In the genomic region with DNA sequence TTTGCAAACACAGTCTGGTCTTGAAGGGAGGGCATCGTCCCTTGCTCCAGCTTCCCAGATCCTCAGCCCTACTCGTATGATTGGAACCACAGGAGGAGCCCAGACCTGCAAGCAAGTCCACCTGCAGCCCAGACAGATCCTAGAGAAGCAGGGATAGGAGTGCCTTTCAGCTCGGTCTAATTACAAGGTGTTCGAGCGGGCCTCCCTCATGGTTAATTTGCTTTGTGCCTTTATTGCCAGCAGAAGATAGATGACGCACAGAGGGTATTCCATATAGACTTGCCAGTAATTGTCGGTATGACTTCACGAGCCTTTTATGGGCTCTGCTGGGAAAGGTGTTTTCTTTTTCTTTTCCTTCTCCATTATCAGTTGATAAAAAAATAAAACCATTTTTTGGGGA, we compare ENCODE assay signal across 25 mouse cellular contexts.
"Had no signal": no experiment of that assay in that cellular context is flagged by ENCODE, and none has a peak within 500 bp of the region (broad histone marks: within the 10 kb centered on the region; RNA-seq: fewer than 3 reads in every experiment).

No protein-coding gene starts in this region.

- H3K36me3 ChIP-seq: hindbrain, embryonic 10.5 days; hindbrain, embryonic 12.5 days; intestine, embryonic 15.5 days; limb, embryonic 10.5 days; limb, embryonic 12.5 days; liver, embryonic 13.5 days had no signal

- H3K4me2 ChIP-seq: heart, embryonic 11.5 days; hindbrain, embryonic 12.5 days; hindbrain, embryonic 14.5 days; intestine, embryonic 15.5 days; limb, embryonic 12.5 days; liver, embryonic 11.5 days; liver, embryonic 13.5 days had no signal

- H3K9ac ChIP-seq: hindbrain, embryonic 12.5 days; hindbrain, embryonic 14.5 days; intestine, embryonic 15.5 days; limb, embryonic 12.5 days; liver, embryonic 13.5 days had no signal

- ATAC-seq: hindbrain, embryonic 16.5 days; inflammation-experienced regulatory T-cells, adult 6 months; intestine, embryonic 15.5 days; intestine, postnatal 0 days had no signal

- H3K27me3 ChIP-seq: hindbrain, embryonic 12.5 days; intestine, embryonic 15.5 days; liver, embryonic 13.5 days had no signal

- H3K4me1 ChIP-seq: hindbrain, embryonic 10.5 days; hindbrain, embryonic 12.5 days; intestine, embryonic 15.5 days; limb, embryonic 10.5 days; limb, embryonic 12.5 days; liver, embryonic 13.5 days had no signal

- H3K27ac ChIP-seq: gastrocnemius, adult 2 months; heart, adult 2 months; hindbrain, embryonic 10.5 days; hindbrain, embryonic 12.5 days; hindbrain, embryonic 14.5 days; intestine, embryonic 15.5 days; left cerebral cortex, adult 2 months; limb, embryonic 10.5 days; limb, embryonic 12.5 days; liver, embryonic 13.5 days had no signal

- DNase-seq: gastrocnemius, adult 2 months; gastrocnemius, postnatal 10 days; gastrocnemius, postnatal 25 days; heart, adult 2 months; heart, postnatal 10 days; heart, postnatal 4 days; kidney, adult 18-20 months; kidney, adult 8-10 months; kidney, postnatal 10 days; kidney, postnatal 25 days; kidney, postnatal 4 days; liver; liver, embryonic 13.5 days had no signal

- H3K9me3 ChIP-seq: hindbrain, embryonic 10.5 days; hindbrain, embryonic 12.5 days; intestine, embryonic 15.5 days; limb, embryonic 10.5 days; limb, embryonic 12.5 days; liver, embryonic 13.5 days had no signal

- H3K4me3 ChIP-seq: gastrocnemius, adult 2 months; heart, adult 2 months; hindbrain, embryonic 10.5 days; hindbrain, embryonic 12.5 days; intestine, embryonic 15.5 days; left cerebral cortex, adult 2 months; limb, embryonic 10.5 days; limb, embryonic 12.5 days; liver, embryonic 13.5 days had no signal
